Mouse (Mus musculus) 3T3-L1 (cell line): ENCODE data around the gene Pkp2.

Experiments used
- DNase-seq: peaks from one replicate; pipeline ENCODE4 v3.0.0-alpha.2; 2015; ENCODE audit warnings: low read depth, low spot score

Gene Pkp2

DNA sequence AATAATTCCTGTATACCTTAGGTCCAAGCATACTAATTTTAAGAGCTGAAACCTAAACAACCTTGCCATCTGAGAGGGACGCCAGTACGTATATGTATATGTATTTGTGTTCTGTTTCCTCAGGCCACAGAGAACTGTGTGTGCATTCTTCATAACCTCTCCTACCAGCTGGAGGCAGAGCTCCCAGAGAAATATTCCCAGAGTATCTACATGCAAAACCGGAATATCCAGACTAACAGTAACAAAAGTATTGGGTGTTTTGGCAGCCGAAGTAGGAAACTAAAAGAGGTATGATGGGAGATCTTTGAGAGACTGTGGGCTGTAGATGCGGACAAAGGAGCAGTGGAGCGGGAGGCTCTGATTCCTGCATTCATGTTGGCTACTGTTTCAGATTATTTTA lies 48.4 kb downstream of the Pkp2 start:
- DNase-seq: no peak

DNA sequence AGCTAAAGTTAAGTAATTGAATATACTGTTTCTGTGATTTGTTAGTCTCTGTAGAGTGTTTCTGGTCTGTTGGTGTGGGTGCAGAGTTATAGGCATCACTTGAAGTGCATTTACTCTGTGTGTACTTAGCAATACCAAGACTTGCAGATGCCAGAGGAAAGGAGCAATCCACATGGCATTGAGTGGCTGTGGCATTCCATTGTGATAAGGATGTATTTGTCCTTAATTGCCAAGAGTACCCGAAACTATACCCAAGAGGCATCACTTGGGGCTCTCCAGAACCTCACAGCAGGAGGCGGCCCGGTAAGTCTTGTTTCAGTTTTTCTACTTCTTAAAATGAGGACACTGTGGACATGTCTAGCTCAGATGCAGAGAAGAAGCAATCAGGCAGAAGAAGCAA lies 49.3 kb downstream of the Pkp2 start:
- no peak for DNase-seq

DNA sequence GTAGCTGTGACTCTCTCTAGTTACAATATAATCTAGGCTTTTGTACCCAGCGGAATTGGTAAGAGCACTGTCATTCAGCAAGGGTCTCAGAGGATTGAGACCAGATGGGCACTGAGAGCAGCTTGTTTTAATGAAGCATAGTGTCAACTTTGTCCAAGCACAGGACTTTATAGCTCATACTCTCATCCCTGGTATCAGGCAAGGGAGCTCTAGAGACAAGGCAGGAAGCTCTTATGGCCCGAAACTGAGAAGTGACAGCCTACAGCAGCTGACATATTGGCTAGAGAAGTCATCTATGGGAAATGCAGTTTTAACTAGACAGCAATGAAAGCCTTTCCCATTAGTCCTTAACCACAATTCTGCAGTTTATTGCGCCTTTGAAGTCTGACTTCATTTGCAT lies 59.9 kb downstream of the Pkp2 start:
- no peak for DNase-seq

DNA sequence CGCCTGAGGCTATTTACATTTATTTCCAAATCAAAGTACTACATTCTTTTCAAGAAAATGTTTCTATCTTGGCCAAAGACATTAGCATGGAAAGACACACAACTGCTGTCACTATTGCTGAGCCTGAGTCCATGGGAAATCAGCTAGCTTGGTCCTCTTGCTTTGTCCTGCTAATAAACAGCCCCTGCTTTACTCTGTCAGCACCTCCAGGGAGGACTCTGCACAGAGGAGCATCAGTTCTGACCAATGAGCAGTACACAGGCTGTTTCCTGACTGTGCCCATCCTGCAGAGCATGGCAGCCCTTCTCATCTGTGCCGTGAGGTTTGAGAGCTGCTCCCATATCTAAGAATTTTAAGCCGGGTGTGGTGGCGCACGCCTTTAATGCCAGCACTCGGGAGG lies 60.6 kb downstream of the Pkp2 start:
- no peak for DNase-seq

DNA sequence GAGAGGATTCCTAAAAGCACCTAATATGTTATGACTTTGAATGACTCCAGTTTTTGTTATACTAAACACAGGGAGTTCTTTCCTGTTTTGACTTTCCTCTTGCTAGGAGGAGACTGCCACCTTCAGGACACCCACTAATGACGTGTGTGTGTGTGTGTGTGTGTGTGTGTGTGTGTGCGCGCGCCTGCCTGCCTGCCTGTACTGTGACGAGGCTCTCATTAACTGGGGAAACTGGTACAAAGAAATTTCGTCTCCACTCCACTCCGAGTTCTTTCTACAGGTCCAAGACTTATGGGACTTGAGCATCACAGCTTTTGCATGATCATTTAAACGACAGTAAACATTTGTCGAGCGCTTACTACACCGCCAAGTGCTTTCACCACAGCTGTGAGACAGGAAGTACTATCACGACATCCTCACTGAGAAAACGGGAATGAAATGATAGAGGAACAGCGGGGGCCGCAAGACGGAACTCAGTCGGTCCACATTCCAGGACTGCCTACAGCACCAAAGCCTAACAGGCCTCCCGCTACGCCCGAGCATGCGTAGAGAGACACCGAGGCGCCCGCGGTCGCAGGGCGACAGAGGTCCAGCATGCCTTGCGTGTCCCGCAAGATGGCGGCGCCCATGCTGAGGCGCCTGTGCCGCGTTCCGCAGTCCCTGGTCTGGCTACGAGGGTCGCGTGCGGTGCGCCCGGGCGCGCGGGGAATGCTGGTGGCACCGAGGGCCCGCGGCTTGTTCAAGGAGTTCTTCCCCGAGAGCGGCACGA lies 89.4 kb downstream of the Pkp2 start, which contains the start of gene Yars2:
Gene Yars2 (plus strand): TSS at position 597 of the 769 bp plus-strand sequence.
- peak; percentile 97 for DNase-seq

DNA sequence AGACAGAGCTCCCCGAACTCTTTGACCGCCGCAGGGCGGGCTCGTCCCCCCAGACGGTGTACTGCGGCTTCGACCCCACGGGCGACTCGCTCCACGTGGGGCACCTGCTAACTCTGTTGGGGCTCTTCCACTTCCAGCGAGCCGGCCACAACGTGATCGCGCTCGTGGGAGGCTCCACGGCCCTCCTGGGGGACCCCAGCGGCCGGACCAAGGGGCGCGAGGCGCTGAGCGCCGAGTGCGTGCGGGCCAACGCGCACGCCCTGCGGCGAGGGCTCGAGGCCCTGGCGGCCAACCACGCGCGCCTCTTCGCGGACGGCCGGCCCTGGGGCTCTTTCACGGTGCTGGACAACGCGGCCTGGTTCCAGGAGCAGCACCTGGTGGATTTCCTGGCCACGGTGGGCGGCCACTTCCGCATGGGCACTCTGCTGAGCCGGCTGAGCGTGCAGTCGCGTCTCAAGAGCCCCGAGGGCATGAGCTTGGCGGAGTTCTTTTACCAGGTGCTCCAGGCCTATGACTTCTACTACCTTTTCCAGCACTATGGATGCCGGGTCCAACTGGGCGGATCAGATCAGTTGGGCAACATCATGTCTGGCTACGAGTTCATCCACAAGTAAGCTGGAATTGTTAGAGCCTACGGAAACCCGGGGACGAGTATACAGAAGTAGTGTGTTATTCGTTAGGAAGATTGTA lies 90.2 kb downstream of the Pkp2 start:
- peak; percentile 72 for DNase-seq

DNA sequence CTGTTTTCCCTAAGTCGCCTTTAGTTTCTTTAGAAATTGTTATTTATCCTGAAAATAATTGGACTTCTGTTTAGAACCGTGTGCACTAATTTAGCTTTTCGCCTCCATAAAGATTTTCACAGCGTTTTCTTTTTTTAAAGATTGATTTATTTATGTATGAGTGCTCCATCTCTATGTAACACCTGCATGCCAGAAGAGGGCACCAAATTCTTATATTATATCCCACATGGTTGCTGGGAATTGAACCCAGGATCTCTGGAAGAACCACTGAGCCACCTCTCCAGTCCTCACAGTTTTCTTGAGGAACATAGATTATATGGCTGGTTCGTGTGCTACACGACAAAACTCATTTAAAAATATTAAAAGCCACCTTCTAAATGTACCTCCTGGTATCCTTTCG lies 90.8 kb downstream of the Pkp2 start:
- peak; percentile 71 for DNase-seq

DNA sequence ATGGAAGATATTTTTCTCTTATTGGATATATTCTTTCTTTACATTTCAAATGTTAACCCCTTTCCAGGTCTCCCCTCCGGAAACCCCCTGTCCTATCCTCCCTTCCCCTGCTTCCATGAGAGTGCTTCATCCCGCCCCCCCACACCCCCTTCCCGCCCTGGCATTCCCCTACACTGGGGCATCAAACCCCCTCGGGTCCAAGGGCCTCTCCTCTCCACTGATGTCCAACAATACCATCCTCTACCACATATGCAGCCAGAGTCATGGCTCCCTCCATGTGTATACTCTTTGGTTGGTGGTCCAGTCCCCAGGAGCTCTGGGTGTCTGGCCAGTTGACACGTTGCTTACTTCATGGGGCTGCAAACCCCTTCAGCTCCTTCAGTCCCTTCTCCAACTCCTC lies 98.2 kb downstream of the Pkp2 start:
- no peak for DNase-seq
